Mouse (Mus musculus) CD4-positive, CD25-positive, alpha-beta regulatory T cell, adult 9 weeks (primary cell): Measurements from ENCODE around the gene Ctrc. TPM values are rescaled to one million over a fixed set of nuclear protein-coding genes. Genes with fewer than 3 reads are reported as not detected.

Experiments
- polyA plus RNA-seq: library from polyadenylated mRNA; unstranded; fragments of 100-300 nt; shearing (Covaris generic); gene quantifications from one replicate; pipeline ENCODE4 v1.2.1, GENCODE M21; 2017

Ctrc gene
- not detected for polyA plus RNA-seq

DNA sequence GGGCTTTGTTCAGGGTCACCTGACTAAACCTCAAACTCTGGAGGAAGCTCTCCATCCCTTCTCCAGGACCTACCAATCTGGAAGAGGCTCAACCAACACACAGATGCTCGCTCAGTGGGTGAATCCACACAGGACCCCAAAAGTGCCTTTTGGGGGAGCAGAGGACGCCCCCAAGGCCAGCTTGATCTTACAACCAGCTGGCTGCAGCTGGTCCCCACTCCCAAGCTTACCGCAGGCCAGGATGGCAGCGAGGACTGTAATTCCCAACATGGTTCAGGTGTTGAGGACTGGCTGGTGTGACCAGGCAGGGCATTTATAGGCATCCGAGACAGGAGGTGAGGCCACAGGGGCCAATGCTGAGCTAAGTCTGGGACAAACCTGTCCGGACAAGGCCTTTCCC lies at the start of gene Ctrc:
Ctrc (minus strand) TSS at position 361 of the 400 bp plus-strand sequence.

GRCm38 (mm10) chr4:141874601-141875460 lies 28.7 kb upstream of the Ctrc start, which contains the start of gene Efhd2:
Gene Efhd2 (minus strand): TSS chr4:141874920.

GRCm38 (mm10) chr4:141826060-141826459 lies 20.1 kb downstream of the Ctrc start, which contains the start of gene Cela2a:
Gene Cela2a (minus strand): TSS chr4:141826160.

DNA sequence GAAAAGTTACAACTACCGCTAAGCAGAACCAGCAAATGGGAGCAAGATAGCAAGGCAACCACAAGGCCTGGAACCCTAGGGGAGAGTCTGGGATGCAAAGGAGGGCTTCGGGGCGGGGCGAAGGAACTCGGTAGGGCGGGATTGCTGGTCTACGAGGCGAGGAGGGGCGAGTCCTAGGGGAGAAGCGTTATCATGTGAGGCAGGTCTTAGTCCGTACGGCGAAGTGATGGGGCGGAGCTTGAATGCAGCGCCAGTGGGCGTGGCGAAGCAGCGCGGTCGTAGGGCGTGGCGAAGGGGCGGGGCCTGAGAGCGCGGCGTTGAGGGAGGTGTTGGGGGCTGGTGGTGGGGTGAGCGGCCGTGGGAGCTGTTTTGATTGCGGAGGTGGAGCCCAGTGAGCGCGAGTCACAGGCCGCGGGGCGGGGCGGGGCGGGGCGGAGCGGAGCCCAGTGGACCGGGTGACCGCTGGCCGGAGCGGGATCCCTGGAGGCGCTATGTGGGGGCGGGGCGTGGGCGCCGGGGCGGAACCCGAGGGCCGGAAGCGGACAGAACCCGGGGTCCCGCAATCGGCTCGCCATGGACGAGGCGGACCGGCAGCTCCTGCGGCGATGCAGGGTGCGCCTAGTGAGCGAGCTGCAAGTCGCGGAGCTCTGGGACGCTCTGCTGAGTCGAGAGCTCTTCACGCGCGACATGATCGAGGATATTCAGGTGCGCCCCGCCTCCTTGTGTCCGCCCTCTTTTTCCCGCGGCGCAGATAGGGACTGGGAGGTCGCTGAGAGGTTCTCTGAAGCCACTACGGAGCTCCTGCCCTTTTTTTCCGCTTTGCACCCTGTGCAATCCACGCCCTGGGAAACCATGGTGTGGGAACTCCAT lies 52.6 kb downstream of the Ctrc start, which contains the start of gene Casp9:
Casp9 (plus strand) TSS at position 331 of the 870 bp plus-strand sequence.

DNA sequence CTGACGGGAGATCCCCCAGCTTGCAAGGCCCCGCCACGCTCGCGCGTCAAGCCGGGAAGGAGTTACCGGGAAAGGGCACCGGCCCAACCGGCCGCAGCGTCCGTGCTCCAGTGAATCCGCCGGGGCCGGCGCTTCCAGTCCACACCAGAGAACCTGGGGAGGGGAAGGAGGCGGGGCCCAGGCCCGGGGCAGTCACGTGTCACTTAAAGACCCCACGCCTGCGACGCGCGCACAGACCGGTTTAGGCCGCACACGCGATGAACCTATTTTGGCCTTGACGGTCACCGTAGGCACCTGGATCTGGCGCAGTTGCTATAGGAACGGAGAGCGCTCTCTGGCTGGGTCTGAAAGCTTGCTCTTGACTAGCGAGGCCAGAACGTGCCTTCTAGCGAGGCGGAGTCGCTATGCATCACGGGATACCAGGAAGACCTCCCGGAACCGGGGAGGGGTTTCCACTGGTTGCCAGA lies 55.6 kb downstream of the Ctrc start, which contains the start of gene Dnajc16:
Dnajc16 (minus strand) TSS at position 408 of the 467 bp plus-strand sequence.

Other genes starting within 250 kb of the Ctrc start
- not detected for gene Fblim1, start 240.3 kb downstream of the Ctrc start, polyA plus RNA-seq
- gene Tmem82, start 227.7 kb downstream of the Ctrc start, polyA plus RNA-seq, result 0.17 TPM
- 0.10 TPM for gene Slc25a34, start 222.5 kb downstream of the Ctrc start, polyA plus RNA-seq
- 5.8 TPM for gene Plekhm2, start 181.5 kb downstream of the Ctrc start, polyA plus RNA-seq
- gene Rsc1a1, start 160.8 kb downstream of the Ctrc start, polyA plus RNA-seq, result not detected
- 4.7 TPM for gene Ddi2, start 122.9 kb downstream of the Ctrc start, polyA plus RNA-seq
- gene Agmat, start 99.7 kb downstream of the Ctrc start, polyA plus RNA-seq, result not detected
- 5.1 TPM for gene Dnajc16, start 55.4 kb downstream of the Ctrc start, polyA plus RNA-seq
- gene Casp9, start 52.7 kb downstream of the Ctrc start, polyA plus RNA-seq, result 18.5 TPM
- gene Cela2a, start 20.2 kb downstream of the Ctrc start, polyA plus RNA-seq, result not detected
- 13.9 TPM for gene Efhd2, start 28.6 kb upstream of the Ctrc start, polyA plus RNA-seq
- gene Fhad1, start 168.7 kb upstream of the Ctrc start, polyA plus RNA-seq, result 0.79 TPM
- gene Tmem51, start 237.9 kb upstream of the Ctrc start, polyA plus RNA-seq, result 1.2 TPM